Mouse (Mus musculus): ENCODE data around the gene Lrig1. TPM values are rescaled to one million over a fixed set of nuclear protein-coding genes. Genes with fewer than 3 reads are reported as not detected.

Lrig1 gene
- polyA plus RNA-seq, 1 experiment from 2014 or later, result 32.6 TPM

- Histone ChIP-seq H3K36me3 (ENCODE audit: control insufficient read depth, insufficient read depth, low read length) (no peaks in the 10 kb centered on the region), H3K9me3 (ENCODE audit: control insufficient read depth, low read length) (no peaks in the 10 kb centered on the region), H3K27ac (replicated peaks; ENCODE audit: low read depth, low read length) (no peak overlapping the region), H3K4me2 (ENCODE audit: low read depth, low read length) (no peak overlapping the region), H3K27me3 (replicated peaks; ENCODE audit: control insufficient read depth, insufficient read depth, low read length) (no peaks in the 10 kb centered on the region; the same call in 1 of the 2 replicates), H3K9ac (ENCODE audit: low read depth, low read length) (no peak overlapping the region), H3K4me1 (ENCODE audit: control insufficient read depth, insufficient read depth, low read length) (peaks cover 18% of the 10 kb centered on the region), H3K4me3 (ENCODE audit: low read depth, low read length) (no peak overlapping the region)
- DNase-seq (ENCODE audit: low spot score) (no peak), ATAC-seq (ENCODE audit: low read depth) (no peak)
- 82% methylated on average over 6 of the region's 6 CpGs for WGBS
Observed at GRCm38 (mm10) chr6:94702993-94703392, 3.0 kb upstream of the Lrig1 start.

- H3K9me3 ChIP-seq (ENCODE audit: control insufficient read depth, low read length), result no peaks in the 10 kb centered on the region
- peak overlapping the region; percentile 65 for H3K27ac ChIP-seq (replicated peaks; ENCODE audit: low read depth, low read length)
- 2% methylated on average over 17 of the region's 18 CpGs for WGBS
- no peak for DNase-seq (ENCODE audit: low spot score)
- ATAC-seq (ENCODE audit: low read depth), result no peak
- peak overlapping the region; percentile 55 for H3K9ac ChIP-seq (ENCODE audit: low read depth, low read length)
- H3K27me3 ChIP-seq (replicated peaks; ENCODE audit: control insufficient read depth, insufficient read depth, low read length), result no peaks in the 10 kb centered on the region; the same call in 1 of the 2 replicates
- H3K4me1 ChIP-seq (ENCODE audit: control insufficient read depth, insufficient read depth, low read length), result peaks cover 24% of the 10 kb centered on the region
- H3K4me3 ChIP-seq (ENCODE audit: low read depth, low read length), result peak overlapping the region; percentile 92
- H3K36me3 ChIP-seq (ENCODE audit: control insufficient read depth, insufficient read depth, low read length), result no peaks in the 10 kb centered on the region
- peak overlapping the region; percentile 82 for H3K4me2 ChIP-seq (ENCODE audit: low read depth, low read length)
Observed at GRCm38 (mm10) chr6:94701071-94701470, 1.1 kb upstream of the Lrig1 start.

GRCm38 (mm10) chr6:94700612-94701011, 654 bp upstream of the Lrig1 start:
- 0% methylated on average over 8 of the region's 8 CpGs for WGBS
- H3K9me3 ChIP-seq (ENCODE audit: control insufficient read depth, low read length), result no peaks in the 10 kb centered on the region
- H3K4me2 ChIP-seq (ENCODE audit: low read depth, low read length), result peak overlapping the region; percentile 82
- peak overlapping the region; percentile 55 for H3K9ac ChIP-seq (ENCODE audit: low read depth, low read length)
- peak overlapping the region; percentile 92 for H3K4me3 ChIP-seq (ENCODE audit: low read depth, low read length)
- H3K27ac ChIP-seq (replicated peaks; ENCODE audit: low read depth, low read length), result peak overlapping the region; percentile 65
- ATAC-seq (ENCODE audit: low read depth) (peak; percentile 30; the same call in 1 of the 2 replicates), DNase-seq (ENCODE audit: low spot score) (peak; percentile 86)
- H3K4me1 ChIP-seq (ENCODE audit: control insufficient read depth, insufficient read depth, low read length), result peaks cover 29% of the 10 kb centered on the region
- no peaks in the 10 kb centered on the region; the same call in 1 of the 2 replicates for H3K27me3 ChIP-seq (replicated peaks; ENCODE audit: control insufficient read depth, insufficient read depth, low read length)
- H3K36me3 ChIP-seq (ENCODE audit: control insufficient read depth, insufficient read depth, low read length), result no peaks in the 10 kb centered on the region

GRCm38 (mm10) chr6:94699173-94699987, 578 bp downstream of the Lrig1 start:
- H3K36me3 ChIP-seq (ENCODE audit: control insufficient read depth, insufficient read depth, low read length), result no peaks in the 10 kb centered on the region
- peak overlapping the region; percentile 91 for H3K27ac ChIP-seq (replicated peaks; ENCODE audit: low read depth, low read length)
- peak; percentile 17 for ATAC-seq (ENCODE audit: low read depth)
- 0% methylated on average over 47 of the region's 95 CpGs for WGBS
- no peak for DNase-seq (ENCODE audit: low spot score)
- peak overlapping the region; percentile 82 for H3K4me2 ChIP-seq (ENCODE audit: low read depth, low read length)
- peaks cover 41% of the 10 kb centered on the region for H3K4me1 ChIP-seq (ENCODE audit: control insufficient read depth, insufficient read depth, low read length)
- H3K4me3 ChIP-seq (ENCODE audit: low read depth, low read length), result peak overlapping the region; percentile 92
- peak overlapping the region; percentile 94 for H3K9ac ChIP-seq (ENCODE audit: low read depth, low read length)
- H3K9me3 ChIP-seq (ENCODE audit: control insufficient read depth, low read length), result no peaks in the 10 kb centered on the region
- no peaks in the 10 kb centered on the region; the same call in 1 of the 2 replicates for H3K27me3 ChIP-seq (replicated peaks; ENCODE audit: control insufficient read depth, insufficient read depth, low read length)

GRCm38 (mm10) chr6:94698509-94699172, 1.3 kb downstream of the Lrig1 start:
- no peaks in the 10 kb centered on the region for H3K9me3 ChIP-seq (ENCODE audit: control insufficient read depth, low read length)
- DNase-seq (ENCODE audit: low spot score) (no peak), ATAC-seq (ENCODE audit: low read depth) (no peak)
- no peaks in the 10 kb centered on the region for H3K36me3 ChIP-seq (ENCODE audit: control insufficient read depth, insufficient read depth, low read length)
- peak overlapping the region; percentile 92 for H3K4me3 ChIP-seq (ENCODE audit: low read depth, low read length)
- peak overlapping the region; percentile 94 for H3K9ac ChIP-seq (ENCODE audit: low read depth, low read length)
- H3K4me2 ChIP-seq (ENCODE audit: low read depth, low read length), result peak overlapping the region; percentile 82
- H3K27me3 ChIP-seq (replicated peaks; ENCODE audit: control insufficient read depth, insufficient read depth, low read length), result peaks cover 1% of the 10 kb centered on the region; the same call in 1 of the 2 replicates
- H3K27ac ChIP-seq (replicated peaks; ENCODE audit: low read depth, low read length), result peak overlapping the region; percentile 91
- peaks cover 46% of the 10 kb centered on the region for H3K4me1 ChIP-seq (ENCODE audit: control insufficient read depth, insufficient read depth, low read length)
- 9% methylated on average over 11 of the region's 11 CpGs for WGBS

GRCm38 (mm10) chr6:94697423-94697822, 2.5 kb downstream of the Lrig1 start:
- Histone ChIP-seq H3K4me1 (ENCODE audit: control insufficient read depth, insufficient read depth, low read length) (peaks cover 58% of the 10 kb centered on the region), H3K27ac (replicated peaks; ENCODE audit: low read depth, low read length) (no peak overlapping the region), H3K9me3 (ENCODE audit: control insufficient read depth, low read length) (no peaks in the 10 kb centered on the region), H3K36me3 (ENCODE audit: control insufficient read depth, insufficient read depth, low read length) (no peaks in the 10 kb centered on the region), H3K4me3 (ENCODE audit: low read depth, low read length) (peak overlapping the region; percentile 92), H3K4me2 (ENCODE audit: low read depth, low read length) (peak overlapping the region; percentile 82), H3K27me3 (replicated peaks; ENCODE audit: control insufficient read depth, insufficient read depth, low read length) (peaks cover 6% of the 10 kb centered on the region; the same call in 1 of the 2 replicates), H3K9ac (ENCODE audit: low read depth, low read length) (peak overlapping the region; percentile 94)
- no peak for DNase-seq (ENCODE audit: low spot score)
- no peak for ATAC-seq (ENCODE audit: low read depth)
- WGBS, result 67% methylated on average over 1 of the region's 1 CpGs

- peaks cover 61% of the 10 kb centered on the region for H3K4me1 ChIP-seq (ENCODE audit: control insufficient read depth, insufficient read depth, low read length)
- H3K9ac ChIP-seq (ENCODE audit: low read depth, low read length), result peak overlapping the region; percentile 34
- 55% methylated on average over 10 of the region's 10 CpGs for WGBS
Observed at GRCm38 (mm10) chr6:94696182-94697080, 3.5 kb downstream of the Lrig1 start.

More at GRCm38 (mm10) chr6:94696182-94697080, 3.5 kb downstream of the Lrig1 start:
- Histone ChIP-seq H3K27me3 (replicated peaks; ENCODE audit: control insufficient read depth, insufficient read depth, low read length) (peaks cover 6% of the 10 kb centered on the region; the same call in 1 of the 2 replicates), H3K27ac (replicated peaks; ENCODE audit: low read depth, low read length) (no peak overlapping the region), H3K9me3 (ENCODE audit: control insufficient read depth, low read length) (no peaks in the 10 kb centered on the region), H3K36me3 (ENCODE audit: control insufficient read depth, insufficient read depth, low read length) (no peaks in the 10 kb centered on the region), H3K4me2 (ENCODE audit: low read depth, low read length) (peak overlapping the region; percentile 82), H3K4me3 (ENCODE audit: low read depth, low read length) (peak overlapping the region; percentile 92)
- DNase-seq (ENCODE audit: low spot score), result no peak
- no peak for ATAC-seq (ENCODE audit: low read depth)
